Mouse (Mus musculus): ENCODE measurements around the gene Epb41l2.

The Epb41l2 gene

DNA sequence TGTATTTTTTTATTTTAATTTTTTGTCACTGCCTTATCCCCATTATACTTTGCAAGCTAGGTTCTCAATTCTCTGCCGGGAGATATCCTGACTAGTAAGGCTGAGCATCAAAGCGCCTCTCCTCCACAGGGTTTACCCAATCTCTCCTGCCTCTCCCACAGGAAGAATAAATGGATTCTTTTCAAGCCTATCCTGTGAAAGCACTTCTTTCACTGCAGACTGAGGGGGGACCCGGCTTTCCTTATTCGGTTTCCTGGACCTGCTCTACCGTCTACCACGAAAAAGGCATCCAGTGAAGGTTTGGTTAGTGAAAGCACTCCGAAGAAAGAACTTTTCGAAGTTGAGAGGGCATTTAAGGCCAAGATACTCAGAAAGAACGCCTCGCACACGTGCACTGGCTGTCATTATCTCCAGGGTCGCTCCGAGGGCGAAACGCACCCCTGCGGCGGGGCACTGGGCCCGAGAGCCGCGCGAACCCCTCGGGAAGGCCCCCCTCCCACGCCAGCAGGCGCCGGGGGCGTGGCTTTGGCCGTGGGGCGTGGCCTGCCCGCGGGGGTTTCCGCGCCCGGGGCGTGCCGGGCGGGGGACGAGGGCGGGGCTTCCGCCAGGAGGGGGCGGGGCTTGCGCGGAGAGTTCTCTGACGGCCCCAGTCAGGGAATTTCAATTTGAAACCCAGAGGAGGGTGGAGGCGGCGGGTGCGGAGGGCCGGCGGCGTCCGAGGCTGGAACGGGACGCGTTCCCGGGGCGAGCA, at the start of gene Epb41l2:
Epb41l2 (plus strand) TSS at position 591 of the 751 bp plus-strand sequence.
- peak; percentile 99 for DNase-seq

DNA sequence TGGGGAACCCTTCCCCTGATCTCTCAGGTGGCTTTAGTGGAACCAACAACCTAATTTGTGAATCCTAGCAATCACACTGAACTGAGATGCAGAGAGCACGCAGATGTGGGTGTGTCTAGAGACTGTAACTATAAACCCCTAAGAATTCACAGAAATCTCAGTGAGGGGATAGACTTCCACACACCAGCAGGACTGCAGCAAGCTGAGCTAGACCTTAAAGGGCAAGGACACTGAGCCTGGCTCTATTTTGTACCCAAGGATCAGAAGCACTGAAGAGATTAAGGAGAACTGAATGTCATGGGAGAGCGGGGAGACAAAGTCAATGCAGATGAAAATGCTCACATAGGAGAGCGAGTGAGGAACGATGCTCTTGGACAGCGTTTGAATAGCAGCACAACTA, 49.6 kb upstream of the Epb41l2 start:
- no peak for DNase-seq

DNA sequence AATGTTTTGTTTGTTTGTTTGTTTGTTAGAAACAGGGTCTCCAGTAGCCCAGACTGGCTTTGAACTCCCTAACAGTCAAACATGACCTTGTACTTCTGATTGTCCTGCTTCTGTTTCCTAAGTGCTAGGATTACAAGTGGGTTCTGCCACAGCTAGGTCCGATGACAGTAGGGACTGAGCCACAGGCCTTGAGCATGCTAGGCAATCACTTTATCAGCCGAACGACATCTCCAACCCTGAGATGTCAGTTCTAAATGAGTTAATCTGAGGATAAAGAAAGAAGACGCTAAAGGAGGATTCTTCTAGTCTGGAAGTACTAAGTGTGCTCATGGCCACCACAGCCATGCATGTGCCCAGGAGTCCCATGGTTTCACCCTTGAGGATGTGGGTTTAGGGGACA, 48.9 kb upstream of the Epb41l2 start:
- no peak for DNase-seq

DNA sequence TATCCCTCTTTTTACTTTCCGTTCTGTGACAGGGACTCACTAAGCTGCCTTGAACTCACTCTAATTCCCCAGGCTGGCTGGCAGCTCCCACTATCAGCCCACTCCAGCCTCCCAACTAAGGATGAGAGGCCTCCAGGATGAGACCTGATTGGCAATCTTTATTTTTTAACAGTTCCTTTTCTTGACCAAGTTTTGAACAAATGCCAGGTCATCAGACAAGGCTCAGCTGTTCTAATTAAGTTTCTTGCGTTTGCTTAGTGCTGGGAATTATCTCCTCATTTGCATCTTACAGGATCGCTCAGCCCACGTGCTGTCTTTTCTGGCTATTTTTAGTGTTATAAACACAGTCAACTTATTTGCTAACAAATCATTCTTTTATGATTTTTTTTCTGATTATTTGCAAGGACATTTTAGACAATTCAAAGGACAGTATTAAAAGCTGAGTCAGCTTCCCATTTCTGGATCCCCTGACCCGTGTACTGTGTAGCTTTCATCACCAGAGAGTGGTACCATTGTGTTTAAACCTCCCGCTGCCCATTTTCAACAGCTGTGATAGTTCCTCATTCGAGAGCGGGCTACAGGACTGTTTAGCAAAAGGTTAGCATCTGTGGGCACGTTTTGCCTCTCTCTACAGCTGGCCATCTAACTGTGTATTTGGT, 47.9 kb upstream of the Epb41l2 start:
- no peak for DNase-seq

DNA sequence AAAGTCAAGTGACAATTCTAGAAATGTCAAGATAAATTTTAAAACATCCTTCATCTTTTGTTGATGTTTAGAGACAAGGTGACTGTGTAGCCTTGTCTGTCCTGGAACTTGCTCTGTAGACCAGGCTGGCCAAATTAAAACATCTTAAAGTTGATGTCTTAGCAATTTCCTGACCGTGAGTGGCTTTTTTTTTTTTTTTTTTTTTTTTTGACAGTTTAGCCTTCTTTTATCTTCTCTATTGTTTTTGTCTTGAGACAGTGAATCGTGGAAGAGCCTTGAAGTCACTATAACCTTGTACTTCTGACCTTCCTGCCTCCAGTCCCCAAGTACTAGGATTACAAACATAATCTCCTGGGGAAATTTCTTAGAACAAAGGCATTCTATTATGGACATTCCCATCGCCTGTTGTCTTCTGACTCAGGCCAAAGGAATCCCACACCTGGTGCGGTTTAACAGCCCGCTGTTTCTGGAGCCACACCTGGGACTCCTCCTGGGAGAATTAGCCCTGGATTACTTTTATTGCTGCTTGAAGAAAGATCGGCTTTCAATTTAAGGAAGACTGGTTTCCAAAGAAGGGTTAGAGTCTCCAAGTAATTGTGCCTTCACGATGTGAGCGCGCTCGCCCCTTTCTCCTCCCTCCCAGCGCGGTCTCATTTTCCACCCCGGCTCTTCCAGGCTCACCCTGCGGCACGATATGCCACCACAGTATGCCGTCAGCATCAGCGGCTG, 45.6 kb upstream of the Epb41l2 start:
- DNase-seq = no peak

DNA sequence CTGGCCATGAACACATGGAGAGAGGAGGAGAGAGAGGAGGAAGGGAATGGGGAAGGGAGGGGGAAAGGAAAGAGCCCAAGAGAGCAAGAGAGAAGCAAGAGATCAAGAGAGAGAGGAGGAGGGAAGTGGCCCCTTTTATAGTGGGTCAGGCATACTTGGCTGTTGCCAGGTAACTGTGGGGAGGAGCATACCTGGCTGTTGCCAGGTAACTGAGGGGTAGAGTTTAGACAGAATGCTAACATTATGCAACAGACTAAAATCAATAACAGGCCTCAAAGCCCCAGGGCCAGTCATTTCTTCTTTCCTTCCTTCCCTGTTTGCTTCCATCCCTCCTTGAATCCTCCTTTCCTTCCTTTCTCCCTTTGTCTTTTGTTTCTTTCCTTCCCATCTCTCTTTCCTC, 41.9 kb upstream of the Epb41l2 start:
- DNase-seq = no peak

DNA sequence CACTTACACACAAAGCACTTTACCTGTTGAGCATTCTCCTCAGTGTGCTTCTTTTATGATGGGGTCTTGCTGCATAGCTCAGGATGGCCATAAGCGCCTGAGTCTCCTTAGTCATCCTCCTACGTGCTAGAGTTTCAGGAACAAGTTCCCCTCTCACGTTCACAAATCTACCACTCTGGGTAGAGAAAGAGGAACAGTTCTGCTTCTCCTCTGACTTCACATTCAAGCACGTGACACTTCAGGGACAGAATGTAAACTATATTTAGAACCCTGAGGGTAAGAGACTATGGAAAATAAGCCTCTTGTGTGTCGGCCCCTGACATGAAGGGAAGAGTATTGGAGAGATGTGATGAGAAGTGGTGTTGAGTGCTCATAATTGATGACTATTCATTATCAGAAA, 41.2 kb upstream of the Epb41l2 start:
- DNase-seq = no peak

DNA sequence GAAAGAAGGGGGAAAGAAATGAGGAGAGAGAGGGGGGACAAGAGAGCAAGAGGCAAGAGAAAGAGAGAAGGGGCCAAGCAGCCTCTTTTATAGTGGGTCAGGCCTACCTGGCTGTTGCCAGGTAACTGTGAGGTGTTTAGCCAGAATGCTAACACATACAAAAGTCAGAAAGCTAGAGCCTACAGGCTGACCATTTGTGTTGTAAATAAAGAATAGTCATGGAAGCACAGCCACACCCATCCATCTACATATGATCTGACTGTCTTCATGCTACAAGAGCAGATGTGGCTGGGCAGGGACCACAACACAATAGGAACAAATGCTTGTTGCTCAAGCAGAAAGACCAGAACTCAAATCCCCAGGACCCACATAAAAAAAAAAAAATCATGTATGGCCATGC, 40.1 kb upstream of the Epb41l2 start:
- no peak for DNase-seq

DNA sequence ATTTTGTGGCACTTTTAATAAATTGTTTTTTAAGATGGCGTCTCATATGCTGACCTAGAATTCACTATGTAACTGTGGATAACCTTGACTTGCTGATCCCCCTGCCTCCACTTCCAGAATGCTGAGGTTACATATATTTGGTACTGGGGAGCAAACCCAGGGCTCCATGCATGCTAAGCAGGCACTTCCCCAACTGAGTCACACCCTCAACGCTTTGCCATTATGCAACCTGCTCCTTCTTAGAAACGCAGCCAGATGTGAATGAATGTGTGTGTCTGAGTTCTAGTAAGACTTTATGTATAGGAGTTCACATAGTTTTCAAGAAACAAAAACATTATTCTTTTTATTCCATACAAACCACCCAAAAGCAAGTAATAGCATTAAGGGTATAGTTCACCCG, 38.4 kb upstream of the Epb41l2 start:
- no peak for DNase-seq

DNA sequence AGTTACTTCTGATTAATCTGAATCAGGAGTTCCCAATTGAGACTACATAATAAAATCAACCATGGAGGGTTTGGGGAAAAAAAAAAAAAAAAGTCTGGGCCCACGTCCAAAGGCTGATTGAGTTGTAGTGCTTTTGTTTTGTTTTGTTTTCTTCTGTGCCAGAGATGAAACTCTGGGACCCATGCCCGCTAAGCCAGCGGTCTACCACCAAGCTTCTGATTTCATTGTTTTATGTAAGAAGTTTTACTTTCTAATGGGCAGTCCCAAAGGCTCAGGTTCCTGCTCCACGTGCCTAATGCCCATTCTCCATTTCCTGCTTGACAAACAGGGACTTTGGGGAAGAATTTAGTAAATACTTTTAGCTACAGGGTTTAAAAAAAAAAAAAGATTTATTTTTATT, 33.9 kb upstream of the Epb41l2 start:
- DNase-seq = no peak

DNA sequence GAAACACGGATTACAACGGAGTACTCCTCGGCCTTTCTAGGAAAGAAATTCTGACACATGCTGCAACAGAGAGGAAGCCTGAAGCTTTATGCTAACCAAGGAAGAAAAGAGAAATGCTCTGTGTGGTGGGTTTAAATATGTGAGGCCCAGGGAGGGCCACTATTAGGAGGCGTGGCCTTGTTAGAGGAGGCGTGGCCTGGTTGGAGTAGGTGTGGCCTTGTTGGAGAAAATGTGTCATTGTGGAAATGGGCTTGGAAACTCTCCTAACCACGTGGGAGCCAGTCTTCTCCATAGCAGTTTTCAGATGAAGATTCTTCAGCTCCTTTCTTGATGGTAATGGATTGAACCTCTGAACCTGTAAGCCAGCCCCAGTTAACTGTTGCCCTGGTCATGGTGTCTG, 32.1 kb upstream of the Epb41l2 start:
- DNase-seq = no peak

DNA sequence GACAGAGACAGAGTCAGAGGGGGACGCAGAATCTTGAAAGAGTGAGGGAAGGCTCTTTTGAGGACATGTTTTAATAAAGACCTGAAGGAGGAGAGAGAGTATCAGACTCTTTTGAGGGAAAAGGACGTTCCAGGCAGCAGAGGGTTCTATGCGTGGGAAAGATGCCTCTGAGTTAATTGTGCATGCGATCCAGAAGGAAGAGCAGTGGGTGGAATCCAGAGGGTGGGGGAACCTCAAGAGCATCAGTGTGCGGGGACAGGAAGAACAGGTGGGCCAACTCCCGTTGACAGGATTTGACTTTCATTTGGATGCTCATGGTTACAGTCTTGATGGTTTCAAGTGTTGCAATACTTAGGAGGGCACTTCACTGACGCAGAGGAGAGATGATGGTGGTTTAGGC, 29.5 kb upstream of the Epb41l2 start:
- DNase-seq = no peak

DNA sequence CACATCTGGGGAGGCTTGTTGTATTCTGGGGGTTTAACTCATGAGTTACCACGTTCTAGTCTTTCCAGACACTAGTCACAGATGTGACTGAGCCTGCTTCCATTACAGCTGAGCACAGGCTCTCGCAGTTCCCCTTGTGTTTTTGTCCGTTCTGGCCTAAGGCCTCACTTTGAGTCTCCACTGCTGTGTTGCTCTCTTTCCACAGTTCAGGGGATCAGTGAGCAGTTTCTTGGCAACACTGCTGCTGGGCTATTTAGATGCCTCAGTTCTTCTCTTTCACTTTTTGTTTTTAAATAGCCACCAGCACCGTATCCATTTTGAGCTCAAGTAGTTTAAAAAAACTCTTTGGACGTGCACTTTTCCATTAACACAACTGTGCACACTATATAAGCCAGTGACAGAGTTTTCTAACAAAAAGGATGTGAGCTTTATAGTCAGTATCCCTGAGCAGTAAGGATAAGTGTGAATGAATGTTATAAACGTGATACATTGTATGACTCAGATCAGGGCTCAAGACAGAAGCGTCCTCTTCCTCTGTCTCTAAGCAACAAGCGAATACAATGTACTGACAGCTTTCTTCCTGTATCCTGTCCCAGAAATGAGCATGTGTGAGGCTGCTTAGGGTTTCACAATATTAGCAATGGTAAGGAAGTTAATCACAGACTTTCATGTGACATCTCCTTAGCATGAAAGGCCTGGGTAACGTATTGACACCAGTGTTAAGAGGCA, 28.1 kb upstream of the Epb41l2 start:
- DNase-seq = no peak

DNA sequence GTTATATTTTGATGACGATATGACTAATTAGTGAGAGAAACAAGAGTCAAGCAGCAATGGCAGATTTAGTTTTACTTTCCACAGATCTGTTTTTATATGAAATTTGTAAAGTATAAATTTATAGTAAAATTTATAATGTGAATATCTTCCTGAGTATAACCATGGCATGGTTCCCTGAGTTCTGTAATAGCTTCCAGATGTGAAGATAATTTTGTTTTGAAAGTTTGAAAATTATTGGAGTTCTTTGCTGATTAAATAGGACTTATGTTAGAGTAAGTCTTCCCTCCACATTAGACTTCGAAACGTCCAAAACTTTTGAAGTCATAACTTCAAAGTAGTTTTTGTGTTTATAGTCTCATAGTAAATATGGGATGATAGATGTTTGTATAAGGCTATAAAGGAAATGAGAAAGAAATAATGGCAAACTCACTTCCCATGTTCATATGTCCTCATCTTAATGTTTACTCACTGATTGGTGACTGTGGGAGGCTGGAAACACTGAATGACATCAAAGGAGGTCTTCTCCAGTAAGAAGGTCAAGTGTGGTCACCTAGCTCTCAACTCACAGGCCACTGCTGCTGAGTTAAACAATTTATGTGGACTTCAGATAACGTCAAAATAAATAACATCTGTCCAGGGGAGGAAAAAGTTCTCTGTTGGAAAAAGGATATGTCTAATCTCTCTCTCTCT, 26.1 kb upstream of the Epb41l2 start:
- DNase-seq = no peak

DNA sequence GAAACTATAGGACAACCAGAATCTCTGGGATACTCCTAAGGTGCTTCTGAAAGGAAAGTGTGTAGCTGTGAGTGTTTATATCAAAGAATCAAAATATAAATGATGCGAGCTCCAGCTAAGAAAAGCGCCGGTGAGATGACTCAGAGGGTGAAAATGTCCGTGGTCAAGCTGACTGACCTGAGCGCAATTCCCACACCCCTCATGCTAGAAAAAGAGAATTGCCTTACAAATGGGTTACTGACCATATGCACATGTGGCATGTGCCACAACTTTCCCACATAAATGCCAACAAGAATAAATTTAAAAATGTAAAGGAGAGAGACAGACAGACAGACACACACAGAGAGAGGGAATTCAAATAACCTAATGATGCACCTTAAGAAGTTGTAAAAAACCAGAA, 18.9 kb upstream of the Epb41l2 start:
- no peak for DNase-seq

DNA sequence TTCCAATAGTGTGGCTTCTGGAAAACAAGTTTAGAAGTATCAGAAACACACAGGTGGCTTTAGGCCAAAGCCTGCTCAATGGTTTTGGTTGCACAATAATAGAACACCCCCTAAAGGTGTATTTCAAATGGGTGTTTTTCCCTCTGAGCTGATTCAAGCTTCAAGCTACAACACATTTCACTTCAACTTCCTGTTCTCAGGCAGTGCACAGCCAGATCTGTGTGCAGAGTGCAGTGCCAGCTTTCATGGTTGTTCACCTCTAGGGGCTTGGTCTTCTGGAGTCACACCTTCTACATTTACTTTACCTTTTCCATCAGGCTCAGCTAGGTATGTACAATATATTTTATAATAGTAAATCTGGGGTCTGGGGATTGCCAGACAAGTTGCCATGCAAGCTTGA, 16.8 kb upstream of the Epb41l2 start:
- DNase-seq = peak; percentile 16

DNA sequence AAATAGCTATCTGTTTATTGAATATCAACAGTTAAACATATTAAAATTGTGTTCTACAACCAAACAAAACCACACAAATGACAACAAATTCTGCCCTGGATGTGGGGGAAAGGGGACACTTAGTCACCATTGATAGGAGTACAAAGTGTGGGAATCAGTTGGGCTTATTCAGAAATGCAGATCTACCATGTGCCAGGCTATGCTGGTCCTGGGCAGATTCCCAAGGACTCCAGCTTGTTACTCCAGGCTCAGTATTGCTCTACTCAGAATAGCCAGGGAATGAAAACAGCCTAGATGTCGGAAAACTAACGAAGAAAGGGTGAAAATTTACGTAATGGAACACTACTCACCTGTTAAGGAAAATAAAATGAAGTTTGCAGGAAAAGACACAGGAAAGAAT, 5.7 kb upstream of the Epb41l2 start:
- DNase-seq = no peak

DNA sequence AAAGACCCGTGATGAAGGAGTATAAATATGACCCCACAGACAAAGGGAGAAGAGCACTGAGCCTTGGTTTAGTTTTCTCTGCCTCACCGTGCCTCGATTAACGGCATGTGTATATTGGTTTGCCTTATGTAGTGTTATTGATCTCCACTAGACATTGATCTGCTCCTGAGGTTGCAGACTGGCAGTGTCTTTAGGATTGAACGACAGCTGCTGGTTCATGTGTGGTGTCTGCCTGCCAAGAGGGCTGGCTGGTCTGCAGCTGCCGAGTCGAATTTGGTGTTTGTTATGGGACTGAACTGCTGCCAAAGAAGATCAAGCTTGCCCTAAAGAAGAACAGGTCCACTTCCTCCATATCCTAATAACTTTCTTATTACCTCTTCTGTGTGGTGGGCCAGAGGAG, 5.2 kb upstream of the Epb41l2 start:
- no peak for DNase-seq

DNA sequence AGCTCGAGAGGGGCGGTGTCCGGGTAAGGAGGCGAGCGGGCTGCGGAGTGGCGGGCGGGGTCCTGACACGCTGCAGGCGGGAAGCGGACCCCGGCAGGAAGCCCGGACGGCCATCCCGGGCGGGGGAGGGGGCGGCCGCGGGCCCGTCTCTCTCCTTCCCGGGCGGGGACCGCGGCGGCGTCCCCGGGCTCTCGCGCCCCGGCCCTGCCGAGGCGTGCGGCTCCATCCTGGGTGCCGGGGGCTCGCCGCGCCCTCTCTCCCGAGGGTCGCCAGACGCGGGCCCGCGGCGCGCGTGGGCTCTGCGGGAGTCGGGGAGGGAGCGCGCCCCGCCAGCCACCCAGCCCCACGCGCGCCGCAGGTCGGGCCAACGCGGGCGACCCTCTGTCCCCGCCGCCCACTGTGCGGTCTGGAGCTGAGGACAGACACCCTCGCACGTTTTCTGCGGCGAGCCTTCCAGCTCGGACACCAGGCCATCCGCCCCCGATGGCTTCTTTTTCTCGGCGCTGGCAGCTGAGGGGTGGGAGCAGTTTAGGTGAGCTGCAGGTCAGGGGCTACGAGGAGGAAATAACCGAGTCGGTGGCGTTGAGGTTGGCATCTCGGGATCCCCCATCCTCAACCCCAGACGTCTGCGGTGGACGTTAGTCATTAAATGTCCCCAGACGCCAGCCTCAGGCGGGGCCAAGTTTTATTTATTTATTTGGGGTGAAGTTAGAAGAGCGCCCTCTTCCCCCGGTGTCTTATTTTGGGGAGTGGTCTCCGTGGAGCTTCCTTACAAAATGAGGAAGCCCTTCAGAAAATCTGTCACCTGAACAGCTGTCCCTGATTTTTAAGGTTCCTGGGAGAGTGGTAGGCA, 587 bp downstream of the Epb41l2 start:
- DNase-seq = no peak

DNA sequence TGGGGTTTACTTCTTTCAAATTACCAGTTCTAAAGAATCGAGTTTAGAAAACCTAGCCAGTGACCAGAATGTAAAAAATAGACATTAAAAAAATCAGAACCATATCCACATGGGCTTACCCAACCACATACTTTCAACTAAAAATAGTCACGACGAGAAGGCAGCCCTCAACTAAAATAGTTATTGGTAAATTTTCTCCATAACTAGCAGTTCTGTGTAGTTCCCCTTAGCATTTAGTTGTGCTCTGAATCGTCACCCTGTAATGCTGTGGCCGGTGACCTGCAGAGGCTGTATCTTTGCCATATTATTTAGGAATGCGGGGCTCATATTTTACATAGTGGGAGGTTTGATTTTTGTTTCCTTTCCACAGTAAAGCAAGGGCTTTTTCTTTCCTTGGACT, 2.6 kb downstream of the Epb41l2 start:
- DNase-seq = no peak

DNA sequence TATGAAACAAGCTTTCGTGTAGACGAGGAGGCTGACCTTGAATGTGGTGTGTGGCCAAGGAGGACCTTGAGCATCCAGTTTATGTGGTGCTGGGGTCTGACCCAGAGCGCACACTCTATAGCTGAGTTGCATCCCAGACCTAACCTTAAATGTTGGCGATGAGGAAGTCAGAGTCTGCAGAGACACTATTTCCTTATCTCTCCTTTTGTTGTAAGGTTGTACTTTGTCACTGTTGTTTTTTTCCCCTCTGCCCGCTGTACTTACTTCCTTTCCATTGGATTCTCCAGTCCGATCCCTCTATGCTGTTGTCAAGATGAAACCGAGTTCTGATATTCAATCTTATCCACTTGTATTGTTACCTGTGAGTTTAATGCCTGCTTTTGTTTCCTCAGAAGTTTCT, 5.6 kb downstream of the Epb41l2 start:
- no peak for DNase-seq

DNA sequence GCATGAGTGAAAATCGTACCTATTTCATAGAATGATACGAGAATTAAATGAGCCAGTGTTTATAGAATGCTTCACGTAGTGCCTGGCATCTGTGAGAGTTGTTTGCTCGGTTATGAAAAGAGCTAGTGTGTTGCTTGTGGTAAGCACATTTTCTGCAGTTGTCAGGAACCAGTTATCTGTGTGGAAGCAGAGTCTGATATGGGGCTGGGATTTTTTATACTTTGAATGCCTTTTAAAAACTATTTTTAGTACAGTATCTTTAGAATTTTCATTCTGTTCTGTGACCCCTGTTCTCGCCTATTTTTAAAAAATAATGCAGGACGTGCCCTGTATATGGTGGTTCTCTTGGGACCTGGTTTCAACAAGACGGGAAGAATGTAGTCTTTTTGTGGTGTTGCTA, 6.1 kb downstream of the Epb41l2 start:
- DNase-seq = no peak
